In the genomic region with DNA sequence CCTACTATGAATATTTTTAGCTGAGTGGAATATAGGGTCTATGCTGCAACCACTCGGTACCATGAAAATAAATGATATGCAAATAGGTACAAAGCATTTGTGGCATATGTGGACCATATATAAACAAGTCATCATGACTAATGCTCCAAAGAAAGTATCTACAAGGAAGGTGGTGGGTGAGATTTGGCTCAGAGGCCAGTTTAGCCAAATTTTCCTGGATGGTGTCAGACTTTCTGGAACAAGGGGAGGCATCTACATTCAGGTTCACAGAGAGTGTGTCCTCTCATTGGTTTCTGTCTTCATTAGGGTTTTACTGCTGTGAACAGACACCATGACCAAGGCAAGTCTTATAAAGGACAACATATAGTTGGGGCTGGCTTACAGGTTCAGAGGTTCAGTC, we compare ENCODE assay signal across 30 mouse cellular contexts. TPM values are rescaled to one million over a fixed set of nuclear protein-coding genes. Genes with fewer than 3 reads are reported as not detected.
"Had no signal": no experiment of that assay in that cellular context is flagged by ENCODE, and none has a peak within 500 bp of the region (broad histone marks: within the 10 kb centered on the region; RNA-seq: fewer than 3 reads in every experiment).

No protein-coding gene starts in this region.

- H3K4me3 ChIP-seq: limb, embryonic 10.5 days; limb, embryonic 12.5 days; limb, embryonic 13.5 days; limb, embryonic 15.5 days; liver, embryonic 12.5 days; liver, embryonic 13.5 days; liver, embryonic 15.5 days; lung, embryonic 15.5 days; megakaryocyte, embryonic 14.5 days; midbrain, embryonic 10.5 days; midbrain, embryonic 12.5 days; midbrain, embryonic 13.5 days; midbrain, embryonic 15.5 days; myocyte; neural tube, embryonic 12.5 days had no signal

- H3K27ac ChIP-seq: limb, embryonic 10.5 days; limb, embryonic 12.5 days; limb, embryonic 13.5 days; limb, embryonic 15.5 days; liver, embryonic 12.5 days; liver, embryonic 13.5 days; liver, embryonic 14.5 days; liver, embryonic 15.5 days; lung, embryonic 15.5 days; macrophage; midbrain, embryonic 10.5 days; midbrain, embryonic 12.5 days; midbrain, embryonic 13.5 days; midbrain, embryonic 15.5 days; neural tube, embryonic 12.5 days had no signal

- DNase-seq: left cerebral cortex, postnatal 4 days; liver; liver, embryonic 13.5 days; liver, postnatal 0 days; lung, adult 18-20 months; lung, adult 2 months; lung, embryonic 14.5 days; lung, postnatal 10 days; lung, postnatal 14 days; lung, postnatal 36 days; lung, postnatal 4 days; midbrain, embryonic 14.5 days had no signal

RNA-seq across cellular contexts. Expression of a gene that starts 19.3 kb away (rescaled TPM):
- total RNA-seq: megakaryocyte-erythroid progenitor cell, adult 5-6 weeks; monocyte, adult 5-6 weeks had no signal
